In genomic region chr15:81105962-81106361, GRCm38 (mm10) we compare ENCODE assay signal across 10 mouse cellular contexts.
A peak's percentile ranks its signal among the peaks of the same experiment; 100 is the strongest.
DNase-seq lines count a peak whose midpoint lies in the region; ATAC-seq and TF ChIP-seq lines count a peak whose summit lies in the region.
"Had no signal": no experiment of that assay in that cellular context is flagged by ENCODE, and none has a peak within 500 bp of the region (broad histone marks: within the 10 kb centered on the region; RNA-seq: fewer than 3 reads in every experiment).

No protein-coding gene starts in this region.

- no peak overlapping the region for H3K4me3 ChIP-seq in heart, embryonic 12.5 days

- no peaks in the 10 kb centered on the region for H3K36me3 ChIP-seq in heart, embryonic 12.5 days

- no peak overlapping the region for H3K27ac ChIP-seq in heart, embryonic 12.5 days (ENCODE audit: poor library complexity, severe bottlenecking)

- TF ChIP-seq POLR2A in brain, embryonic 14.5 days (IDR thresholded peaks at IDR 0.05; ENCODE audit: borderline replicate concordance, extremely low read depth, insufficient read depth, insufficient read length, poor library complexity, severe bottlenecking), result no peak

- no peak overlapping the region for H3K4me2 ChIP-seq in heart, embryonic 12.5 days

- peak; percentile 72 for DNase-seq in layer of hippocampus, adult 11-12 months (ENCODE audit: low spot score)
- no peak for DNase-seq in layer of hippocampus, adult 9-10 months (ENCODE audit: low spot score)
- DNase-seq in brain, embryonic 14.5 days (ENCODE audit: low read depth), result peak; percentile 50
- peak; percentile 50 to 78 for DNase-seq in left cerebral cortex, adult 8-10 months (ENCODE audit: low spot score in 2 of 2)
- DNase-seq in right cerebral cortex, postnatal 36 days (ENCODE audit: low spot score in 2 of 2), result peak; percentile 80 to 90
- DNase-seq in testis, postnatal 10 days (ENCODE audit: low spot score), result no peak
- DNase-seq in heart, adult 18-20 months, result no peak
- DNase-seq: liver had no signal

- H3K4me1 ChIP-seq in heart, embryonic 12.5 days (replicated peaks), result peaks cover 53% of the 10 kb centered on the region

- no peak for TF ChIP-seq CTCF in brain, embryonic 14.5 days (IDR thresholded peaks at IDR 0.05; ENCODE audit: borderline replicate concordance, extremely low read depth, insufficient read depth, insufficient read length)

- no peak overlapping the region for H3K9ac ChIP-seq in heart, embryonic 12.5 days

- H3K9me3 ChIP-seq in heart, embryonic 12.5 days (replicated peaks), result no peaks in the 10 kb centered on the region

- ATAC-seq in heart, embryonic 12.5 days (ENCODE audit: insufficient number of reproducible peaks, low FRiP score), result no peak
- ATAC-seq: Patski had no signal

- no peaks in the 10 kb centered on the region for H3K27me3 ChIP-seq in heart, embryonic 12.5 days (replicated peaks)
- H3K27me3 ChIP-seq: Patski had no signal

- WGBS in heart, embryonic 12.5 days, result 44% methylated on average over 10 of the region's 10 CpGs

Comparison
In these comparisons a context has a peak if more than half of its experiments do, and no peak if none do; other contexts are left out.
1. DNase-seq: peak in layer of hippocampus, adult 11-12 months (single experiment), brain, embryonic 14.5 days (single experiment), left cerebral cortex, adult 8-10 months (2 of 2) and right cerebral cortex, postnatal 36 days (2 of 2); none in layer of hippocampus, adult 9-10 months (single experiment), testis, postnatal 10 days (single experiment) and heart, adult 18-20 months (0 of 2).